Mouse (Mus musculus): Measurements from ENCODE around the gene Ddx28.
A peak's percentile ranks its signal among the peaks of the same experiment; 100 is the strongest.

Gene Ddx28

GRCm38 (mm10) chr8:106011643-106011986 lies at the start of gene Ddx28:
TSS of gene Ddx28 (minus strand) at chr8:106011882.
- DNase-seq (ENCODE audit: low spot score in 2 of 2): no peak

DNA sequence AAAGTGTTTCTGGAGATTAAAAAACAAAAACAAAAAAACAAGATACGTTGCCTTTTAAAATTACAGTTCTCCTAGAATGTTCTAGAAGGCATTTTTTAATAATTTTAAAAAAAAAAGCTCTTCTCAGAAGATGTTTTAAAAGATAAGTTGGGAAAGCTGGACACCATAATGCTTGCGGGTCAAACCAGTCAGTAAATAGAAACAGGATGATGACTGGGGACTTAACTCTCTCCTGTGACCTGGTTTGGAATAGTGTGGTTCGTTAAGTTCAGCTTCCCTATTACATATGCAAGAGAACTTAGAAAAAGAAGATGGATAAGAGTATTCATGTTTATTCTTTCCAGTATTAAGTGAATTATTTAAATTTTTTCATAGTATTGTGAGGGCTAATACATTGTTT lies 48.8 kb upstream of the Ddx28 start:
- DNase-seq (ENCODE audit: low spot score in 2 of 2): no peak

DNA sequence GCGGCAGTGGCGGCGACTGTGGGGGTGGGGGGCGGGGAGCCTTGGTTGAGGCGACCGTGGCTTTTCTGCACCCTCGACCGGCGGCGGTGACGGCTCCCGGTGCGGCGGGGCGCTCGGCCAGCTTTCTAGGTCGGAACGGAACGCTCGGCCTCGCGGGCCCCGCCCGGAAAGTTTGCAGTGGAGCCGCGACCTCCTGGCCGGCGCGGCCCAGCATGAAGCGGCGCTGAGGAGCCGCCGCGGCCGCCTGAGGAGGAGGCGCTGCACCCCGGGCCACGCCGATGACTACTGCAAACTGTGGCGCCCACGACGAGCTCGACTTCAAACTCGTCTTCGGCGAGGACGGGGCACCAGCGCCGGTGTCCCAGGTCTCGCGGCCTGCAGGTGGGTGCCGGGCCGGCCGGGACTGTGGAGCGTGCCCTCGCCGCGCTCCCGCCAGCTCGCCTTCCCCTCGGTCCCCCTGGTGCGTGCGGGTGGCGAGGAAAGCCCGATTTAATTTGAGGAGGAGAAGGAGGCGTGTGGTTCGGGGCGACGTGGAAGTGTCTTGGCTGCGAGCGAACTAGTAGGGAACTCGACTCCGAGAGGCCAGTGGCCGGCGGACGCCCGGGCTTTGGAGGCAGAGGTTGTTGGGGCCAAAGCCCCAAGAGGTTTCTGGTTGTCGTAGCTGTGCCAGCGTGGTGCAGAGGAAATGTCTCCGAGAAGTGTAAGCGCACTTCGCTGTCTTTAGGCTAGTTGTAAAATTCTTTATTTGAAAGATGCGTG lies 48.1 kb upstream of the Ddx28 start:
- peak in 1 of 2 experiments; percentile 85 for DNase-seq (ENCODE audit: low spot score in 2 of 2)

DNA sequence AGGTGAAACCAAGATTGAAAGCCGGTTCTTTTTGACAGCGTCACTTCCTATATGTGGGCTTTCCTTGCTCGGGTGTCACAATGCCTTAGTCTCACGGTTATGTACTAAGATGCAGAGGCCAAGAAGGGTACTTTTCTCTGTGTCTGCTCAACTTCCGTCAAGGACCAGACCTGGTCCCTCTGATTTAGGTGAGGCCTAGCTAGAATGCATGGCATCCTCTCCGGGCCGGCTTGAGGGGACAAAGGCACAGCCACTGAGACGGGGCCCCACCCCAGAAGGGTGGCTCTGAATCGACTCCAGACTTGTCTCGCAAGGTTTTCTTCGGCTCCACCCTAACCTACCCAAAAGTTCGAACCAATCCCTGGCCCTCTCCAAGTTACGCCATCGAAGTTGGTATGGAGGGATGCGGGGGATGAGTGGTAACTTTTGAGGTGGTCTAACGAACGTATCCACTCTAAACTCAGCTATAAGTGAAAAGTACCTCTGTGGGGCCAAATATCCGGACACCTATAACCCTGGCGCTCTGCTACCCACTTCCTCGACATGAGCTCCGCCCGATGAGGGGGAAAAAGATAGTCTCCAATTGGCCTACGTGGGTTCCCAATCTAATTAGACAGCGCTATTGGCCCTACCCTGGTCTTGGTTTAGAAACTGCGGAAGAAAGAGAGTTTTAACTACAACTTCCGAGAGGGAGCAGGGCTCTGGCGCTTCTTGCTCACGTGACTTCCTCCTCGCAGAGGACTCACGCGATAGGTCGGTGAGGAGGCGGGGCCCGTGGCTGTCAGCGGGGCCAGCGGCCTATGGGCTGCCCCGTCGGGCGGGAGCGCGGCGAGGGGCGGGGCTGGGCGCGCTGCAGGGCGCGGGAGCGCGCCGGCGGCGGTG lies 47.3 kb upstream of the Ddx28 start, which contains the start of gene Nfatc3:
Nfatc3 (plus strand) TSS at position 110 of the 882 bp plus-strand sequence.
- DNase-seq (ENCODE audit: low spot score in 2 of 2): peak; percentile 97

- DNase-seq (ENCODE audit: low spot score in 2 of 2): no peak
These were observed 44.8 kb upstream of the Ddx28 start for GRCm38 (mm10) chr8:106056455-106056982.

DNA sequence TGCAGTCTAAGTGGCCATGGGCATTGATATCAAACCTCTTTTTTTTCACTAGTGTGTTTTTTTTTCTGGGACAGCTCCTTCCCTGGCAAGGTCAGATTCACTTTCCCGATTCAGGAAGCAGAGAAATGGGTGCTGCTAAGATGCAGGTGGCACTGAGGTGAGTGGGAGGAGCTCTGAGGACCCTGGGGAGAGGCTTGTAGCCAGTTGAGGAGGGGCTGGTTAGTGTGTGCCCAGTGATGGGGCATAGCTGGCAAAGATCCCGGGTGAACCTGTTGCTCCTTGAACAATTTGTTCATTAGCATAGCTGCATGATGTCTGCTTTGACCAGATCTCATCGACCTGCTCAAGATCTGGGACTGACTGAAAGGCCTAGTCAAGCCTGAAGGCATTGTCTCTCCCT lies 43.4 kb upstream of the Ddx28 start:
- DNase-seq (ENCODE audit: low spot score in 2 of 2): peak in 1 of 2 experiments; percentile 46

GRCm38 (mm10) chr8:106054190-106054811 lies 42.6 kb upstream of the Ddx28 start:
- peak; percentile 81 to 83 for DNase-seq (ENCODE audit: low spot score in 2 of 2)

DNA sequence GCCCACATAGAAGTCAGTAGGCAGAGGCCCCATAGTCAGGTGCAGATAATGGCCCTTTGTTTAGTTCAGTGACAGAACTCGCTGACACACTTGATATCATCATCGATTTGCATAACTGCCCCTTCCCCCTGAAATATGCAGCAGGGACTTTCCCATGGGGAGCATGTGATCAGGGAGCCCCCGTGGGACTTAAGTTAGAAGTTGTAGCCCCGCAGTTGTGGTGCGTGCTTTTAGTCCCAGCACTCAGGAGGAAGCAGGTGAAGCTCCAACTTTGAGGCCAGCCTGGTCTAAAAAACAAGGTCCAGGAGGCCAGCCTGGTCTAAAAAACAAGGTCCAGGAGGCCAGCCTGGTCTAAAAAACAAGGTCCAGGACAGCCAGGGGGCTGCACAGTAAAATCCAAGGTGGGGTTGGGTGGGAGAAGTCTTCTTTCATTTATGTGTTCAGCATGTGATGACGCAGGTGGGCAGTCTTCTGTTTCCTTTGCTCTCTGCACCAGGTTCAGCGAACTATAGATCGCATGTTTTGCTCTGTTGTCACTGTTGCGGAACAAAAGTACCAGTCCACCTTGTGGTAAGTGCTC lies 40.9 kb upstream of the Ddx28 start:
- peak; percentile 59 to 74 for DNase-seq (ENCODE audit: low spot score in 2 of 2)

DNA sequence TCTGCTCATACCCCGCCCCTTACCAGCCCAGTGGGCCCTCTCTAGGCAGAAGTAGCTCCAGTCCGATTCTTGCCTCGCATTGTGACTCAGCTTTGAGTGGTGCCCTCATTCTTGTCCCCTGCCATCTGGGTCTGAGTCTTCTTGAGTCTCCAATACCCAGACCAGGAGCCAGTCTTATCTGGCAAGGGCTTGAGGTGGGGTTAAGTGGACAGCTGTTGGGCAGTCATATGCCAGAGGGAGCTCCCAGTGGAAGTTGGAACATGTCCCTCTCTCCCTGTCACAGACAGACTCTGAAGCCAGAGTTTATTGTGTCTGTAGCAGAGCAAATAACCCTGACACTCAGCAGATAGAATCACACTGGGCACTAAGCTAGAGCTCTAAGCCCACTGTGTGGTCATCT lies 39.4 kb upstream of the Ddx28 start:
- no peak for DNase-seq (ENCODE audit: low spot score in 2 of 2)

- no peak for DNase-seq (ENCODE audit: low spot score in 2 of 2)
These were observed 38.2 kb upstream of the Ddx28 start for GRCm38 (mm10) chr8:106049840-106050239.

DNA sequence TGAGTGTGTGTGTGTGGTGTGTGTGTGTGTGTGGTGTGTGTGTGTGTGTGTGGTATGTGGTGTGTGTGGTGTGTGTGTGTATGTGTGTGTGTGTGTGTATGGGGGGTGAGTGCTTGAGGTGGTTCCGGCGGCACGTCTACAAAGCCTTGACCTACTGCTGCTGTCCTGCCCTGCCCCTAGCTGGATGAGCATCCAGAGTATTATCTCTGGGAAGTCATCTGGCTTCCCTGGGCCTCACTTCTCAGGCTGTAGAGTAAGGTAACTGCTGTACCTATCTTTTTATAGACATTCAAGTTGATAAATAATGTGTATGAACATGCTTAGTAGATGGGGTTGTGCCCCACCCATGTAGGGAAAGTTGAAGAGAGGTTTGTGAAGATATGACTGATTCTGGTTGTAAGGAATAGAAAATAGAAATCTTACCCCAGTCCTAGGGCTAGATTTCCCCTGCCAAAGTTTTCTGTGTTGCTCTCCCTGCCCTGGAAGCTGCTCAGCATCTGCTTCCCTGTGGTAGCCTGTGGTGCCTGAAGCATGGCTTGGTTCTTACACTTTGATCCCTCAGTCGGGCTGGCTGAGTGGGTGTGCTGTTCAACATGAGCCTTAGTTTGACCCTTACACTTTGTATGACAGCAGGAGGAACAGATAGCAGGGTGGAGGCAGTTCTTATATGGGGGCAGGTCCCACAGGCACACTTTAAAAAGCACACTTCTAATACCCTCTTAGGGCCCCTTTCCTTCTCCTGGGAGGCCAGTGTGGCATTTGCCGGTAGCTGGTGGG lies 36.4 kb upstream of the Ddx28 start:
- DNase-seq (ENCODE audit: low spot score in 2 of 2): no peak

- no peak for DNase-seq (ENCODE audit: low spot score in 2 of 2)
These were observed 35.3 kb upstream of the Ddx28 start for GRCm38 (mm10) chr8:106046872-106047559.

DNA sequence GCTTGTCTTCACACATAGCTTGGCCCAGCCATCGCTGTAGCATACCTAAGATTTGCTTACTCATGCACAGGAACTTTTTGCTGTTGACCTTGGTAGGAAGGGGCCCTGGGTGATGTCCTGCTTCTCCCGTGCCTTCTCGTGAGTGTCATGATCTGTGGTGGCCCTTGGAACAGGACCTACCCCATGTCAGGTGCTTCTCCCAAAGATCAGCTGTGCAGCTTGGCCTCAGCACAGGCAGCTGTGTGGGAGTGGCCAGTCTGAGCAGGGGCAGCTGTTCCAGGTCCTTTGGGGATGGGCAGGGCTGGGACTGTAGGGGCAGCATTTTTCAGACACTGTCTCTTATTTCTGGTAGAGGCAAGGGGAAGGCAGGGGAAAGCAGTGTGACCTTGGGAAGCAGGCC lies 32.5 kb upstream of the Ddx28 start:
- DNase-seq (ENCODE audit: low spot score in 2 of 2): no peak

GRCm38 (mm10) chr8:106043055-106043454 lies 31.4 kb upstream of the Ddx28 start:
- no peak for DNase-seq (ENCODE audit: low spot score in 2 of 2)

DNA sequence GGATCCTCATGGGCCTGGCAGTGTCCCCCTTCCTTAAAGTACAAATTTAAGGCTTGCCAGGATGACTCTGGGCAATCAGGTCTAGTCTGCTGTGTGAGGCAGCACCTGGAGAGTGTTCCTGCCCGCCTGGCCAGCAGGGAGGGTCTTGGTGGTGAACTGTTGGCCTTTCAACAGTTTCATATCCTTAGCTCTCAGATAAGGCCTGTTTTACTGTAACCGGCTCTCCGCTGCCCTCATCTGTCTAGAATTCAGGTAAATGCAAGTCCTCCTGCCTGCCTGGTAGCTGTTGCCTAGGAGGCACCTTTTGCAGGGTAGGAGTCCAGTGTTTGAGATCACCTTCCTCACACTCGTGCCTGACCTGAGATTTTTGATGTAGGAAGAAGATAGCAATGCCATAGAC lies 28.5 kb upstream of the Ddx28 start:
- no peak for DNase-seq (ENCODE audit: low spot score in 2 of 2)

- no peak for DNase-seq (ENCODE audit: low spot score in 2 of 2)
These were observed 27.9 kb upstream of the Ddx28 start for GRCm38 (mm10) chr8:106039605-106040004.

- DNase-seq (ENCODE audit: low spot score in 2 of 2): no peak
These were observed 27.0 kb upstream of the Ddx28 start for GRCm38 (mm10) chr8:106038721-106039120.

GRCm38 (mm10) chr8:106022483-106022882 lies 10.8 kb upstream of the Ddx28 start:
- peak; percentile 76 to 93 for DNase-seq (ENCODE audit: low spot score in 2 of 2)

GRCm38 (mm10) chr8:106018039-106018438 lies 6.4 kb upstream of the Ddx28 start:
- no peak for DNase-seq (ENCODE audit: low spot score in 2 of 2)

DNA sequence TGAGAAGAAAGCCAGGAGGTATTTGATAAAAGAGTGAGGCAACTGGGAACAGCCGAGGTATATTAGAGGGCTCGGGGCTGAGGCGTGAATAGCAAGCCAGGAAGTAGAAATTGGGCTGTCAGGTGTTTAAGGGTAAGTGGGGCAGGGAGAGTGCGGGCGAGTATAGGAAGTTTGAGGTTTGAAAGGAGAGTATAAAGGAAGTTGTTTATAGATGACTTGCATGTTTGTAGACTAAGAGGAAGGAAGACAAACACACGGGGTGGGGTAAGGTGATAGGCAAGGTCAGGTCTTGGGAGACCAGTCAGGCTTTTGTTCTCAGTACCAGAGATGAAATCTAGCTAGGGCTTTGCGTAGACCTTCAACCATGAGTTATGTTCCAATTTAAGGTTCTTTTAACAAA lies 5.4 kb upstream of the Ddx28 start:
- no peak for DNase-seq (ENCODE audit: low spot score in 2 of 2)
